Mouse (Mus musculus) heart, embryonic 10.5 days (tissue): ENCODE results near the gene Gm10053. TPM values are rescaled to one million over a fixed set of nuclear protein-coding genes. Genes with fewer than 3 reads are reported as not detected.

Source experiments
- DNase-seq: peaks from one replicate; pipeline ENCODE4 v3.0.0-alpha.2; 2017; ENCODE audit warnings: low spot score
- H3K27ac ChIP-seq: fragments of 300-500 bp; sonication (generic); 2 replicates; pipeline ENCODE4 v1.5.1; 2016; ENCODE audit warnings: mild to moderate bottlenecking
- H3K27me3 ChIP-seq: fragments of 300-500 bp; sonication (generic); 2 replicates; pipeline ENCODE4 v1.6.1; 2016; ENCODE audit warnings: mild to moderate bottlenecking; ENCODE audit not compliant: poor library complexity, insufficient read depth, severe bottlenecking
- H3K36me3 ChIP-seq: fragments of 300-500 bp; sonication (generic); 2 replicates; pipeline ENCODE4 v1.6.1; 2016; ENCODE audit warnings: mild to moderate bottlenecking, moderate library complexity
- H3K4me1 ChIP-seq: fragments of 300-500 bp; sonication (generic); 2 replicates; pipeline ENCODE4 v1.6.1; 2016; ENCODE audit warnings: mild to moderate bottlenecking
- H3K4me3 ChIP-seq: fragments of 300-500 bp; sonication (generic); 2 replicates; pipeline ENCODE4 v1.5.1; 2016; ENCODE audit warnings: mild to moderate bottlenecking, moderate library complexity
- H3K9me3 ChIP-seq: fragments of 300-500 bp; sonication (generic); 2 replicates; pipeline ENCODE4 v1.6.1; 2016; ENCODE audit warnings: mild to moderate bottlenecking, moderate library complexity
- WGBS: fragments of 180-500 bp; shearing (Covaris S2); methylation state at CpG from one replicate; pipeline ENCODE4 v1.1.7; 2016; 5-methylcytosine and 5-hydroxymethylcytosine counted together
- polyA plus RNA-seq: library from polyadenylated mRNA; unstranded; fragments of >200 nt; fragmentation: Nextera tagmentation; extraction: Ambion mirVana; gene quantifications from 2 replicates; pipeline ENCODE4 v1.2.1, GENCODE M21; 2016

Gene Gm10053
- polyA plus RNA-seq, 1 experiment from 2014 or later = 595 TPM

DNA sequence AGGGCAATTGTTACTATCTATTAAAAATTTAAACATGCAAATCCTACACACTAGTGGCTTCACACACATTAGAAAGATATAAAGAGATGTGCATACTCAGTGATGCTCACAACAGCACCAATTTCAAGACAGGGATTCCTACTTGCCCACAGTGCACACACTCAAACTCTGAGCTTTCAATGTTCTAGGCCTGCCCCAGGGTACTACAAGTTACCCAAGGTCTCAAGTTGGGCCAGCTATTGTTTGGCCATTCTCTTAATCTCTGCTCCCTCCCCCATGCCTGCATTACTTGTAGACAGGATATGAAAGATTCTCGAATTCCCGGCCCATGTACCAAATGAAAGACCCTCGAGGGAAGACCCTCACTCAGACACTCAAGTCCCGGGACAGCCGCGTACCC, 32.2 kb downstream of the Gm10053 start:
- no peak overlapping the region for H3K27ac ChIP-seq
- H3K36me3 ChIP-seq = no peaks in the 10 kb centered on the region
- DNase-seq = no peak
- WGBS = 83% methylated on average over 6 of the region's 6 CpGs
- H3K4me1 ChIP-seq = no peaks in the 10 kb centered on the region
- no peaks in the 10 kb centered on the region for H3K9me3 ChIP-seq
- no peak overlapping the region for H3K4me3 ChIP-seq
- H3K27me3 ChIP-seq = peaks cover 33% of the 10 kb centered on the region

- no peaks in the 10 kb centered on the region for H3K36me3 ChIP-seq
- H3K4me1 ChIP-seq = no peaks in the 10 kb centered on the region
- H3K4me3 ChIP-seq = no peak overlapping the region
- peaks cover 24% of the 10 kb centered on the region for H3K27me3 ChIP-seq
- DNase-seq = peak; percentile 53
- 85% methylated on average over 3 of the region's 3 CpGs for WGBS
- H3K9me3 ChIP-seq = no peaks in the 10 kb centered on the region
- no peak overlapping the region for H3K27ac ChIP-seq
Observed at GRCm38 (mm10) chr19:24908385-24909155, 33.1 kb downstream of the Gm10053 start.

DNA sequence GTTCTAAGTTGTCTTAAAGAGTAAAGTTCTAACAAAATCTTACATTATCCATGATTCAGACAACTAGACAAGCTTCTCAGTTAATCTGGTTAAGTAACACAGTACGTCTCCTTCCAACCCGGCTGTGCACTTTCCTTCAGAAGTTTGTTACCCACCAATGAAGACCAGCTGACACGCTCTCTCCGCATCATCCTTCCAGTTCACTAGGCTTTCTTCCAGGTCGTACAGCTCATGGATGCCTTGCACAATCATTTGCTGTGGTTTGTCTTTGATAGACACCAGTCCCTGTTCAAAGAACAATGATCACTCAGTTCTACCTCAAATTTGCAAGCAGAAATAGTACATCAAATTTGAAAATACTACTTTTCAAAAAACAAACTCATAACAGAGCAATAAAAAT, 45.4 kb downstream of the Gm10053 start:
- no peak overlapping the region for H3K4me3 ChIP-seq

More for the DNA sequence above, 45.4 kb downstream of the Gm10053 start:
- H3K27ac ChIP-seq = no peak overlapping the region
- DNase-seq = no peak
- H3K36me3 ChIP-seq = peaks cover 29% of the 10 kb centered on the region
- no peaks in the 10 kb centered on the region for H3K9me3 ChIP-seq
- WGBS = 90% methylated on average over 5 of the region's 5 CpGs
- no peaks in the 10 kb centered on the region for H3K4me1 ChIP-seq
- no peaks in the 10 kb centered on the region for H3K27me3 ChIP-seq

Other genes with a start within 250 kb of the Gm10053 start
- 2.7 and 3.1 TPM in 2 replicates for gene Tmem252, start 201.7 kb upstream of the Gm10053 start, polyA plus RNA-seq
- gene Pgm5, start 13.8 kb upstream of the Gm10053 start, polyA plus RNA-seq = 3.2 and 3.6 TPM in 2 replicates
- not detected in 2 replicates for gene Foxd4, start 25.5 kb downstream of the Gm10053 start, polyA plus RNA-seq
- gene Cbwd1, start 85.9 kb downstream of the Gm10053 start, polyA plus RNA-seq = 18.4 and 19.6 TPM in 2 replicates
- 1.6 and 3.3 TPM in 2 replicates for gene Dock8, start 123.8 kb downstream of the Gm10053 start, polyA plus RNA-seq